Mouse (Mus musculus): Measurements from ENCODE around the gene Akap9. TPM values are rescaled to one million over a fixed set of nuclear protein-coding genes. Genes with fewer than 3 reads are reported as not detected.
A peak's percentile ranks its signal among the peaks of the same experiment; 100 is the strongest.
"Not testable (repeated sequence)": the region's sequence is repeated elsewhere in the genome, so short reads cannot be mapped to it uniquely, and the experiment has no call there.

Gene Akap9
- total RNA-seq, 2 experiments from 2014 or later: 67.1 to 68.3 TPM

DNA sequence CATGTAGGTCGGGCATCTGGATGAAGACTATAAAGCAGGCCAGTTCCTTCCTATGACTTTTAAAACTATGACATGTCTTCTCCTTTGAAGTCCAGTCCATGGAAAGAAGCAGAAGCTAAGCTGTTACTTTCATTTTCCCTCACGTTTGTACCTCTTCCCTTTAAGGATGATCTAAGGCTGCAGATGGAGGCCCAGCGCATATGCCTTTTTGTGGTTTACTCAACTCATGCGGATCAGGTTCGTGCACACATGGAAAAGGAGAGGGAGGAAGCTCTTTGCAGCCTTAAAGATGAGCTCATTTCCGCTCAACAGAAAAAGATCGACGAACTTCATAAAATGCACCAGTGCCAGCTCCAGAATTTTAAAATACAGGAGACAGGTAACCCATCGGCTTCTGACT, 40.6 kb downstream of the Akap9 start:
- DNase-seq (ENCODE audit: low spot score in 2 of 2): no peak

GRCm38 (mm10) chr5:3969114-3969513, 41.3 kb downstream of the Akap9 start:
- no peak for DNase-seq (ENCODE audit: low spot score in 2 of 2)

DNA sequence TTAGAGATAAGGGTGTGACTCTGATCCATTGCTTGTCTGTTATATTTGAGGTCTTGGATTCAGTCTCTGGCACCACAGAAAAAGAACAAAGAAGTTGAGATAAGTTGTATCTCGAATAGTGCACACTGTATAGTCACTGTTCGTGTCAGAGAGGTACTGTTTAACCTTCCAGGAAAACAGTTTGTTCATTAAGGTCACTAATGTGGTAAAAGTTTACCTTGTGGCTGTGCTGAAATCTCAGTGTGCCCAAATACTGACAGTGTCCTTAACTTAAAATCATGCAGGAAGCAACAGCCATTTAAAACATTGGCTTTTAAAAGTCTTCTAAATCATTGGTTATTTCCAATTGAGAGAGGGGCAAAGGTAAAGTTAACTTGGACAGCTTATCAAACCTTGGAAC, 43.1 kb downstream of the Akap9 start:
- DNase-seq (ENCODE audit: low spot score in 2 of 2): no peak

DNA sequence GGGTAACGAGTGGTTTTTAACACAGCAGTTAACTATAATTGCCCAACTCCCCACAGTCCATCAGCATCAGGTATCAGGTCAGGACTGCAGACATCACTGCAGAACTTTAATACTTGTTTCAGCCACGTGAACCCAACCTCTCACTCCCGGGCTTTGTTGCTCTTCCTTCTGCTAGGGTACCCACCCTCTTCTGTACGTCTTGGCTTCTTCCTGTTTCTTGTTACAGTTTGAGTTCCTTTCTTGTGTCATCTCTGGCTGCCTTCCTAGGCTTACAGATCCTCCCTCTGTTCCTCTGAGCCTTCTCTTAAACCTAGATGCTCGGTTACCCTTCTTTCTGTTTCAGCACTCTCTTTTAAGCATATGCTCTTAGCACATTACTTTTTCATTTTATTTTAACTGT, 45.9 kb downstream of the Akap9 start:
- DNase-seq (ENCODE audit: low spot score in 2 of 2): no peak

DNA sequence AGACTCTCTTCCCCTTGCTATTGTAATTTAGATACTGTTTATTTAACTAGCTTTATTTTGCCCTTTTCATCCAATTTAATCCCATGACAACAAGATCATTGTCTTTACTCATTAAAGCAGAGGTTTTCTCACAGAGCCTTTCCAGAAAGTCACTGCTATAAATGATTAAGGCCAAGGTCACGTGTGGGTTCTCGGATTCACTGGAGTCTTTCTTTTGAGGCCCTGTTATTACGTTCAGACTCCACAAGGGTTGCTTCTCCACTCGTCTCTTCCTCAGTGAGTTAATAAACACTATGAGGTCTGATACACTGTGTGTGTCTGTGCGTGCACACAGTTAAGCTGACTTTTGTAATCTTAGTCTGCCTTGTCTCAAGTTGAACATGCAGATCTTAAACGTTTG, 47.0 kb downstream of the Akap9 start:
- DNase-seq (ENCODE audit: low spot score in 2 of 2): no peak

DNA sequence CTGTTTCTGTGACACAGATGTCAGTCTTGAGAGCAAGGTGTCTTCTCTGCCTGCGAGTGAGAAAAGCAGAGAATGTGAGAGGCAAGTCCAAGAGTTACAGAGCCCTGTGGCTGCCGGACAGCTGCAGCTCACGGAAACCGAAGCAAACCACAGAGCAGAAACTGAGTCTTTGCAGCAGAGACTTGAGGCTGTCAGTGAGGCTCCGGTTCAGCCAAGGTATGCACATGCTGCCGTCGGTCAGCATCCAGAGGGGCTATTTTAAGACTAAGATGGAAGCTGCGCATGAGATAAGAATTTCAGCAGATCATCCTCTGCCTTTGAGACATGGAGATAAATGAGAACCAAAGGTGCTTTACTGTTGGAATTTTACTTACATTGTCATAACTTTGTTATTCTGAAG, 48.3 kb downstream of the Akap9 start:
- no peak for DNase-seq (ENCODE audit: low spot score in 2 of 2)

- no peak for DNase-seq (ENCODE audit: low spot score in 2 of 2)
Measured at GRCm38 (mm10) chr5:3977904-3978303, 50.0 kb downstream of the Akap9 start.

DNA sequence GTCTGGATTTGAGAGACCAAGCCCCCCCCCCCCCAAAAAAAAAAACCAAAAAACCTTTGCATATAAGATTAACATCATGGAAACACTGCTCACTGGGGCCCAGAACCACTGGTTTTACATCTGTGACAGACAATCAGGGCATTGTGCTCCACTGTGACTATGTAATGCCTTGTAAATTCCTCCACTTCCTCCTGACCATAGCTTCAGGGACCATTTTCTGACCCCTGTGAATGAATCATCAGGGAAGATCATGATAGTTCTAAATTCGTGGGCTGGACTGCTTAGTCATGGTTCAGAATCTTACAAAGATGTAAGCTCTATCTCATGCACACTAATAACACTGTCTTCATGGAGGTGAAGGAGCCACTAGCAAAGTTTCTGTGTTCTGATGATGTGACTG, 61.8 kb downstream of the Akap9 start:
- no peak for DNase-seq (ENCODE audit: low spot score in 2 of 2)

DNA sequence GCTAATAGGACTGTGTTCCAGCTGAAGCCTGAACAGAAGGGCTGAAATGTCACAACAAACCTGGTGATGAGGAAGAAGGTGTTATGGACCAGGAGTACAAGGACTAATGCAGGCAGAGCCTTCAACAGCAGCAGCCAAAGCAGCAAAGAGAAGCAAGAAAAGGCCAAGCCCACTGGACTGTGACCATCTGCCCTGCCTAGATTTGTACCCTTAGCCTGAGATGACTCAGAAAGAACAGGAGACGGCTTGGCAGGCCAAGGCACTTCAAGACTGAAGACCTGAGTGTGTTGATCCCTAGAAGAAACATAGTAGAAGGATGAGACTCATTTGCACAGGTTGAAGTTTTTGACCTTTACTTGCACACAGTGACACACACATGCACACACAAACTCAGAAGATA, 62.6 kb downstream of the Akap9 start:
- no peak for DNase-seq (ENCODE audit: low spot score in 2 of 2)

DNA sequence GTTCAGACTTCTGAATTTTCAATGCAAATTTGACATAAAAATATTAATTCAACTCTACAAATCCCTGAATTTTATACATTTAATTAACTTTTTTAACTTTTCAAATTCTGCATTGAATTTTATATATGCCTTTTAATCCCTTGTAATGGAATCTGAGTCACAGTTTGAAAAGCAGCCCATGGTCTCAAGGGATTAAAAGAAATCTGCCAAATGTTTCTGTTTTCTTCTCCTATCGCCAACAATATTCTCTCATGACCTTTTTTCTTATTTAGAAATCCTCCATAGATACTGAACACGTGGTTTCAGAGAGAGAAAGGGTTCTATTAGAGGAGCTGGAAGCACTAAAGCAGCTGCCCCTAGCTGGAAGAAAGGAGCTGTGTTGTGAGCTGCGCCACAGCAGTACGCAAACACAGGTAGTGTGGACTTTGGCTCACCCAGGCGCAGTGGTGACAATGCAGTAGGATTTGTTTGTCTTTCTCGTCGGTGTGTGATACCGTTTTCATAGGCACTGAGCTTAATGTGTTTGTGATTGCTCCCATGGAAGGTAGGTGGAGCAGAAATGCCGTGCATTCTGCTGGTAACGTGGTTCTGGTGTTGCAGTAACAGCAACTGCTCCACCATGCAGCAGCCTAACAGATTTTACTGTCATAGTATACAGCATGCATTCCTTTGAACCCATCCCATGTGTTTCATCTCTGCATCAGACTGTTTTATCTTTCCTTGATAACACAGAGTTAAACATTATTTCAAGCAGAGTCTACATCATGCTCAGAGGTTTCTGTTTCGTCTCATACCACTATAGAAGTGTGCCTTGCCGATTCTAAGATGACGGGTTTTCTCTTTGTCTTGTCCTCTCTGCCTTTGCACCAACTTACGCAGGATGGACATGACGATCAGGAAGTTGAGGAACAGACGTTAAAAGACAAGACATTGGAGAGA, 76.9 kb downstream of the Akap9 start:
- no peak for DNase-seq (ENCODE audit: low spot score in 2 of 2)

DNA sequence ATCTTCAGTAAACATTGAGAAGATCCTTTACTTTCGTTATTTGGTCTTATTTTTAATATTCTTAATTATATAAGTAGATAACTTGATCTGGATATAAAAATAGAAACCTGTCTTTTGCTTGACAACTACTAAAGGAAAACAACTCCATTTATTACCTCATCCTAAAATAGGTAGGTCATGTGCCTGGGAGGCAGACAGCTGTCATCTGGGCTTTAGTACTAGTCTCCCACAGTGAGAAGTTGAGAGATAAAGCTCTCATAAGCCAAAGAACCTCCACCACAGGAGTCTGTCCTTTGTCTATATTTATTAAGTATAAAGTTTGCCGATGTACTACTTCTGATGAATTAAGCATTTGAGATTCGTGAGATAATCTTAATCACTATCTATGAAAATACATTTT, 78.8 kb downstream of the Akap9 start:
- DNase-seq (ENCODE audit: low spot score in 2 of 2): no peak

- no peak for DNase-seq (ENCODE audit: low spot score in 2 of 2)
Measured at GRCm38 (mm10) chr5:4008266-4008665, 80.4 kb downstream of the Akap9 start.

GRCm38 (mm10) chr5:4009540-4009939, 81.7 kb downstream of the Akap9 start:
- peak in 1 of 2 experiments; percentile 34 for DNase-seq (ENCODE audit: low spot score in 2 of 2)

DNA sequence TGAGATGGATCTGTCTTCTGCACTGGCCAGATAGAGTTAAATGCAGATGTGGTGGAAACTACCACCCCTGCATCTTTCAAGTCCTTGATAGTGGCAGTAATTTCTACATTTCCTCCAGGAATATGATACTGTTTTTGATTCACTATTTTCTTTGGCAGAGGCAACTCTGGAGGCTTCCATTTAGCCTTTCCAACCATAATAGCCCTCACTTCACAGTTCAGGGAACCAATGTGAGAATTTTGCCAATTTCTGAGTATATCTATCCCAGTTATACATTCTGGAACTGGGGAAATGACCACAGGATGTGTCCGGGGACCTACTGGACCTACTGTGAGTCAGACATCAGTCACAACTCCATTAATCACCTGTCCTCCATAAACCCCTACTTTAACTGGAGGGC, 89.8 kb downstream of the Akap9 start:
- DNase-seq (ENCODE audit: low spot score in 2 of 2): not testable (repeated sequence)

DNA sequence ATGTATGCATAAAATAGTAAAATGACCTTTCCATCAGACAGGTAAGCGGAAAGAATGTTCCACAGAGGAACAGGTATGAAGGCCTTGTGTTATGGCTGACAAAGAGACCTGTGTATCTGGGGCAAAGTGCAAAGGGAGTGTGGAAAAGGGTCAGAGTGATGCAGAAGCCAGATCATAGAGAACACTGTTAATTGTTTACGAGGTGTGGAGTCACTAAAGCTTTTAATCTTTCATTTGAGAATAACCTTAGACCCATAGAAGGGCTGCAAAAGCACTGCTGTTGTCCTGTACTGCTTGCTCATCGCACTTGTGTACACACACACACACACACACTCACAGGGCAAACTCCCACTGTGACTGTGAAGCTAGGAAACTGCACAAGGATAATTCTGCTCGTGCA, 91.5 kb downstream of the Akap9 start:
- no peak for DNase-seq (ENCODE audit: low spot score in 2 of 2)

DNA sequence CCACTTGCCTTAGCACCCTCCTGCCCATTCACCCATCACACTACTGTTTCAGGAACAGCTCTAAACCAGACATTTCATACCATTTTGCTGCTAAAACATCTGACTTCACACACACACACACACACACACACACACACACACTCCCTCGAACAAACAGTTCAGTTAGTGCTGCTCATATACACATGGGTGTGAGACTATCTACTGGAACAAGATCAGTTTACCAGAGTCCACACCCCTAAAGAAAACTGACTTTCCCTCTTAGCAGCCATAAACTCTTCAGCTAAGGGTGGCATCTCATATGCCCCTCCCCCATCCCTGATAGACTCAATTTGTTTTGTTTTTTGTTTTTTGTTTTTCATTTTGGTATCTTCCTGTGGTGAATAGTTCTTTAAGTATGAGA, 92.2 kb downstream of the Akap9 start:
- no peak for DNase-seq (ENCODE audit: low spot score in 2 of 2)

DNA sequence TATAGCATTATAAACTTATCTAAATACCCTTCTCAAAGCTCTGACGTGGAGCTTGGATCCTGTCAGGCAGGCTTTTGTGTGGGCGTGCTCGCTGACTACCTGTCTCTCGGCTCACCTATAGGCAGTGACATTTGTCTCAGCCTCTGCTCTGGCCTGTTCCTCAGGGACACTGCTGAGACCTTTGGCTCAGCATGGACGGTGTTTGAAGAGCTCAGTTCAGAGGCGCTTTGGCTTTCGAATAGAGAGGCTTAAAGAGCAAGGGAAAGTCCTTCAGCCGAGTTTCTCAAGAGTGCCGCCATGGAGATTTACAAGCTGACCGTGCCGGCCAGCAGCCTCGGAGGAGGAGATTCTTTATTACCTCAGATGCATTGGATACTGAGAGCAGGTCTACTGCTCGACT, 95.3 kb downstream of the Akap9 start:
- DNase-seq (ENCODE audit: low spot score in 2 of 2): no peak

DNA sequence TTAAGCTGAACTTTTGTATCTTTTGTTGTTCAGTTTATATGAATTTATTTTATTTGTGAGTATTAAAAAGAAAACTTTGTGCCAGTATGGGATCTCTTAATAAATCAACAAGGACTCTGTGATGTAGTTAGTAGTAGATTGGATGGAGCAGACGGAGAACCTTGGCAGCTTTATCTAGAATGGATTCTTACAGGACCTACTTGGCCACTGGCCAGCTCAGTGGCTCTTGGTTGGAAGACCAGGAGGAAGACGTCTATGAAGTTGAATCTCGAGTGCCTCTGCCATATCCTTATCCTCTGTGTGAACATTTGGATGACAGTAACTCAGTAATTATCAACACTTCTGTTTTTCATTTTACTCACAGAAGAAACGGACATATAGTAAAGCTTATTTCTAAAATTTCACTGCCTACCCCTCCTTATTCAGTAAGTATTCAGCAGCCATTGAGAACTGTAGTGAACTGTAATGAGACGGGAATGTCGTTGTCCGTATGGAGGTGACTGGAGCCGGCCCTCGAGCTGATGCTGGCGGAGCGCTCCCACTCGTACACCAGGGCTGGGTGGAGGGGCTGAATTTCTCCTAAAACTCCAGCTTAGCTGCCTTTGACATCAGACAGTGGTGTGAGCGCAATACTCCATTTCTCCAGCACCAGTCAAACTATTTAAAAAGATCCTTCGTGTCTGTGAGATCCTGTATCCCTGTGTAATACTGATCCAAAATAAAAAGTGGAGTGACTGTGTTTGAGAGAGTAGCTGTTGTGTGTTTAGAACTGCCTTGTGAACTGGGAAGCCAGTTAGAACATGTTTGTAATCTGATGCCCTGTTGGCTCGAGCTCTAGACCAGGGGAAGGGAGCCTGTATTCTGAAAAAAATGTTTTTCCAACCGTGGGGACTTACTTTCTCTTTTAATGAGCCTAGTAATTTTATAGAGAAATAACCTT, 96.2 kb downstream of the Akap9 start:
- no peak for DNase-seq (ENCODE audit: low spot score in 2 of 2)

GRCm38 (mm10) chr5:4024727-4025126, 96.9 kb downstream of the Akap9 start:
- DNase-seq (ENCODE audit: low spot score in 2 of 2): no peak

DNA sequence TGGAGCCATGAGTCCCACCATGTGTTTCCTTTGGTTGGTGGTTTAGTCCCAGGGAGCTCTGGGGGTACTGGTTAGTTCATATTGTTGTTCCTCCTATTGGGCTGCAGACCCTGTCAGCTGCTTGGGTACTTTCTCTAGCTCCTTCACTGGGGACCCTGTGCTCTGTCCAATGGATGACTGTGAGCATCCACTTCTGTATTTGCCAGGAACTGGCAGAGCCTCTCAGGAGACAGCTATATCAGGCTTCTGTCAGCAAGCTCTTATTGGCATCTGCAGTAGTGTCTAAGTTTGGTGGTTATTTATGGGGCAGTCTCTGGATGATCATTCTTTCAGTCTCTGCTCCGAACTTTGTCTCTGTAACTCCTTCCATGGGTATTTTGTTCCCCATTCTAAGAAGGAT, 98.5 kb downstream of the Akap9 start:
- DNase-seq (ENCODE audit: low spot score in 2 of 2): not testable (repeated sequence)

DNA sequence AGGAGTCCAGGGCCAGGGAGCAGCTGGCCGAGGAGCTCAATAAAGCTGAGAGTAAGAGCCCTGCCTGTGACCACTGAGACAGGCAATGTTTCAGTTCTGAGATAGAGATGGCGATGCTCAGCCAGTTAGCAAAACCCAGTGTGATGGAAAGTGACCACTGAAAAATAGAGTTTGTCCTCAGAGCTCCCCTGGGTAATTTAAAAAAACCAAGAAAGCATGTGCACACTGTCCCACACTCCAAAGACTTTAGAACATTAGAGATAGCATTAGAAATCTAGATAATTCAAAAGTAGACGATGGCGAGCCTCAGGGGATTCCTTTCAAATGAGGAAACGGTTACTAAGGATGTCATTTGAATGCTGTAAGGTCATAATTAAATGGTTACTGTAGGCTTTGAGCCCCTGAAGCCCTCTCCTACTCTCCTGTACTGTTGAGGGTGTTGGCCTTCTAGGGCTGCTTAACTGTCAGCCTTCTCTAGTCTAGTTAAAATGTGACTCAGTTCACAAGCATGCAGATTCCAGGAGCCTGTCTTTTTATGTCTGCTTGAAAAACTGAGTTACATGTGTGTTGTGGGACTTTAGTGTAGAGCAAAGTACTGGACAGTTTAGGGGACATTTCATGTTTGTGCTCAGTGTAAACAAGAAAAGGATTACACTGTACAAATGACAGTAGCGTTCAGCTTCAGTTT, 100.8 kb downstream of the Akap9 start:
- DNase-seq (ENCODE audit: low spot score in 2 of 2): no peak

- no peak for DNase-seq (ENCODE audit: low spot score in 2 of 2)
Measured at GRCm38 (mm10) chr5:4031846-4032245, 104.0 kb downstream of the Akap9 start.
